Mouse (Mus musculus): ENCODE data around the gene Gm7995.
"Not testable (repeated sequence)": the region's sequence is repeated elsewhere in the genome, so short reads cannot be mapped to it uniquely, and the experiment has no call there.

Gene Gm7995

GRCm38 (mm10) chr14:42309910-42310309 lies at the start of gene Gm7995:
Gm7995 (plus strand) TSS chr14:42310210.
- DNase-seq (ENCODE audit: inconsistent age in 2 of 2, low spot score in 1 of 2), result not testable (repeated sequence)

- not testable (repeated sequence) for DNase-seq (ENCODE audit: inconsistent age in 2 of 2, low spot score in 1 of 2)
Observed at GRCm38 (mm10) chr14:42297258-42297657, 12.8 kb upstream of the Gm7995 start, which contains the start of gene Gm9611. Gm9611 (minus strand) TSS chr14:42297358.

Measured in adrenal gland, adult (tissue).